Mouse (Mus musculus) kidney, adult 2 months (tissue): Measurements from ENCODE around the gene Lmtk2. TPM values are rescaled to one million over a fixed set of nuclear protein-coding genes. Genes with fewer than 3 reads are reported as not detected.

Experiments used
- DNase-seq: peaks from one replicate; pipeline ENCODE4 v3.0.0; 2021
- H3K27ac ChIP-seq: fragments of 200-500 bp; 2 replicates; pipeline ENCODE4 v1.5.1; 2012; ENCODE audit warnings: low read depth, low read length, control low read depth, inconsistent platforms; ENCODE audit not compliant: insufficient read depth
- H3K27me3 ChIP-seq: fragments of 200-500 bp; replicated peaks from 2 replicates; pipeline ENCODE4 v1.6.1; 2012; ENCODE audit warnings: mild to moderate bottlenecking, moderate library complexity, low read length, inconsistent platforms; ENCODE audit not compliant: control insufficient read depth, insufficient read depth
- H3K36me3 ChIP-seq: fragments of 200-500 bp; 2 replicates; pipeline ENCODE4 v1.6.1; 2012; ENCODE audit warnings: mild to moderate bottlenecking, moderate library complexity, low read length, inconsistent platforms; ENCODE audit not compliant: control insufficient read depth, insufficient read depth
- H3K4me1 ChIP-seq: fragments of 200-500 bp; 2 replicates; pipeline ENCODE4 v1.6.1; 2011; ENCODE audit warnings: low read length; ENCODE audit not compliant: control insufficient read depth, insufficient read depth
- H3K4me3 ChIP-seq: fragments of 200-500 bp; 2 replicates; pipeline ENCODE4 v1.5.1; 2011; ENCODE audit warnings: mild to moderate bottlenecking, low read depth, low read length, control low read depth; ENCODE audit not compliant: insufficient read depth
- CTCF ChIP-seq: fragments of 200-500 bp; conservative IDR thresholded peaks from 2 replicates; pipeline ENCODE4 v1.5.1; 2011; ENCODE audit warnings: low read depth, mild to moderate bottlenecking, control low read depth, low read length, moderate library complexity, mixed read lengths; ENCODE audit not compliant: insufficient read depth, insufficient read length
- POLR2A ChIP-seq: fragments of 200-500 bp; IDR thresholded peaks from one replicate; pipeline ENCODE4 v1.6.1; 2011; ENCODE audit warnings: low read depth, low read length, control low read depth
- WGBS: fragments of 180-500 bp; shearing (Covaris S2); methylation state at CpG from one replicate; pipeline ENCODE4 v1.1.7; 2018; 5-methylcytosine and 5-hydroxymethylcytosine counted together
- polyA plus RNA-seq: library from polyadenylated mRNA; depleted of rRNA; stranded (reverse); fragments of >200 nt; gene quantifications from 2 replicates; pipeline ENCODE4 v1.2.3, GENCODE M21; 2012

Lmtk2 gene
- polyA plus RNA-seq, 1 experiment, result 30.6 TPM

DNA sequence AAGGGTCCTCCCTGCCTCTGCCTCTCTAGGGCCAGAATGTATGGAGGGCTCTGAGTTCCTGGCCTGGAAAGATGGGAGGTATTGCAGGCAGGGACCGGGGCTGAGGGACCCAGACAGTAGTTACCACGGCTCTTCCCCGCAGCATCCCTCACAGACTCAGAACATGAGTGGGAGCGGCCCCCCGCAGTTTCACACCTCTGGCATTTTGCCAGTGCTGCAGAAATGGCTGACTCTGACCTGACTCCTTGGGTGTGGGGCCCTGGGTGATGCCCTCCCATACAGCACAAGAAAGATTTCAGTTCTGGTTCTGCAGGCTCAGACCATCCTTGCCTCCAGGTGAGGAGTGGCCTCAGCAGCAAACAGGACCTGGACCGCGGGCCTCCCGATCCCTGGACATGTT, 95.3 kb downstream of the Lmtk2 start:
- H3K4me3 ChIP-seq, result no peak overlapping the region
- no peaks in the 10 kb centered on the region for H3K4me1 ChIP-seq
- no peak for DNase-seq
- no peaks in the 10 kb centered on the region for H3K27me3 ChIP-seq
- TF ChIP-seq CTCF (no peak), POLR2A (no peak)
- 90% methylated on average over 8 of the region's 8 CpGs for WGBS
- H3K36me3 ChIP-seq, result no peaks in the 10 kb centered on the region
- no peak overlapping the region for H3K27ac ChIP-seq

- H3K4me3 ChIP-seq, result no peak overlapping the region
- WGBS, result 62% methylated on average over 11 of the region's 11 CpGs
- no peaks in the 10 kb centered on the region for H3K27me3 ChIP-seq
- H3K4me1 ChIP-seq, result no peaks in the 10 kb centered on the region
- no peaks in the 10 kb centered on the region for H3K36me3 ChIP-seq
- TF ChIP-seq CTCF, result no peak
- TF ChIP-seq POLR2A, result no peak
- no peak overlapping the region for H3K27ac ChIP-seq
- DNase-seq, result no peak
Observed at GRCm38 (mm10) chr5:144200616-144201015, 100.4 kb downstream of the Lmtk2 start.

- Histone ChIP-seq H3K27ac (no peak overlapping the region), H3K27me3 (no peaks in the 10 kb centered on the region), H3K4me3 (no peak overlapping the region), H3K4me1 (no peaks in the 10 kb centered on the region), H3K36me3 (no peaks in the 10 kb centered on the region)
- 97% methylated on average over 6 of the region's 6 CpGs for WGBS
- peak; percentile 23; the same call in 1 of the 2 replicates for TF ChIP-seq CTCF
- TF ChIP-seq POLR2A, result no peak
- DNase-seq, result no peak
Observed at GRCm38 (mm10) chr5:144202430-144202829, 102.2 kb downstream of the Lmtk2 start.

GRCm38 (mm10) chr5:144203398-144203959, 103.2 kb downstream of the Lmtk2 start:
- no peak overlapping the region for H3K27ac ChIP-seq
- H3K36me3 ChIP-seq, result no peaks in the 10 kb centered on the region; the same call in 1 of the 2 replicates

GRCm38 (mm10) chr5:144204303-144204702, 104.1 kb downstream of the Lmtk2 start:
- 94% methylated on average over 12 of the region's 12 CpGs for WGBS
- Histone ChIP-seq H3K36me3 (peaks cover 2% of the 10 kb centered on the region; the same call in 1 of the 2 replicates), H3K27ac (no peak overlapping the region), H3K4me3 (no peak overlapping the region), H3K27me3 (no peaks in the 10 kb centered on the region), H3K4me1 (no peaks in the 10 kb centered on the region)
- no peak for TF ChIP-seq CTCF
- no peak for TF ChIP-seq POLR2A
- DNase-seq, result no peak

More at GRCm38 (mm10) chr5:144203398-144203959, 103.2 kb downstream of the Lmtk2 start:
- Histone ChIP-seq H3K27me3 (no peaks in the 10 kb centered on the region), H3K4me1 (no peaks in the 10 kb centered on the region), H3K4me3 (no peak overlapping the region)
- no peak for DNase-seq
- TF ChIP-seq CTCF (no peak), POLR2A (no peak)
- WGBS, result 92% methylated on average over 10 of the region's 10 CpGs

DNA sequence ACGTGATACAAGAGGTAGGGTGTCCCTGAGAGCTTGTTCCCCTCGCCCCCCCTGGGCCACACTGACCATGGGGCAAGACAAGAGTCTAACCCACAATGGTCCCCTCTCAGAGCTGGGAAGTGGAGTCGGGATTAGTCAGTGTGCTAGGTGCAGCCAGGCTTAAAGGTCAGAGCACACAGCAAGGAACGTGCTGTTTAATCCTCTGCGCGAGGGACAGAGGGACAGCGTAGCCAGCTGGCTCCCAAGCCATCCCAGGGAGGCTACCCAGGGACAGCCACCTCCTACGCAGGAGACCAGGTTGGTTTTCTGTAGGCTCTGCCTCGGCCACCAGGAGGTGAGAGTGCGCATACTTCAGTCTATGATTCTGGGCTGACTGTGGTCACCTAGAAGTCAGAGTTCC, 104.7 kb downstream of the Lmtk2 start:
- Histone ChIP-seq H3K27ac (no peak overlapping the region), H3K4me3 (no peak overlapping the region), H3K4me1 (no peaks in the 10 kb centered on the region), H3K36me3 (peaks cover 5% of the 10 kb centered on the region; the same call in 1 of the 2 replicates), H3K27me3 (no peaks in the 10 kb centered on the region)
- TF ChIP-seq CTCF (no peak), POLR2A (no peak)
- peak; percentile 30 for DNase-seq
- 73% methylated on average over 10 of the region's 10 CpGs for WGBS

- WGBS, result 95% methylated on average over 15 of the region's 15 CpGs
- no peaks in the 10 kb centered on the region for H3K4me1 ChIP-seq
- TF ChIP-seq CTCF (no peak), POLR2A (no peak)
- H3K36me3 ChIP-seq, result peaks cover 5% of the 10 kb centered on the region; the same call in 1 of the 2 replicates
- DNase-seq, result no peak
- H3K27me3 ChIP-seq, result no peaks in the 10 kb centered on the region
- no peak overlapping the region for H3K4me3 ChIP-seq
- H3K27ac ChIP-seq, result no peak overlapping the region
Observed at GRCm38 (mm10) chr5:144206069-144206468, 105.8 kb downstream of the Lmtk2 start.
